Mouse (Mus musculus) T-helper 1 cell (primary cell): ENCODE measurements at regions not wholly inside any gene's neighbourhood (a gene's known extent, or its start where the extent isn't known, plus 50 kb on each side); places are given as distances from the start of the nearest gene placed in this dataset.

Experiments
- in situ Hi-C: fragments of 300-600 bp; cut with MboI, MseI; formaldehyde crosslinking; loops from one replicate; pipeline ENCODE4 v1.15.1; 2025; ENCODE audit warnings: high pct_unique_total_duplicates

GRCm38 (mm10) chr12:16191803-16192389 lies 375.2 kb upstream of the Trib2 start:
- in situ Hi-C loops: no loop called here

GRCm38 (mm10) chr12:16190706-16191105 lies 374.0 kb upstream of the Trib2 start:
- in situ Hi-C loops: no loop called here

- in situ Hi-C loops: no loop called here
Measured at GRCm38 (mm10) chr12:16189441-16189840, 372.7 kb upstream of the Trib2 start.

GRCm38 (mm10) chr12:16185976-16186515 lies 369.3 kb upstream of the Trib2 start:
- in situ Hi-C loops: no loop called here

GRCm38 (mm10) chr12:16185431-16185923 lies 368.8 kb upstream of the Trib2 start:
- in situ Hi-C loops: no loop called here

- in situ Hi-C loops: no loop called here
Measured at GRCm38 (mm10) chr12:16183055-16183454, 366.3 kb upstream of the Trib2 start.

- in situ Hi-C loops: no loop called here
Measured at GRCm38 (mm10) chr12:16181599-16181998, 364.9 kb upstream of the Trib2 start.

- in situ Hi-C loops: no loop called here
Measured at GRCm38 (mm10) chr12:16179897-16180296, 363.2 kb upstream of the Trib2 start.

GRCm38 (mm10) chr12:16176326-16176725 lies 359.6 kb upstream of the Trib2 start:
- in situ Hi-C loops: no loop called here

- in situ Hi-C loops: loop anchor here (5.0 kb wide), 2 partner anchors 165 to 355 kb away; partner anchors contain the start of gene Trib2
Measured at GRCm38 (mm10) chr12:16172176-16172575, 355.5 kb upstream of the Trib2 start.

- in situ Hi-C loops: loop anchor here (5.0 kb wide), 2 partner anchors 164 to 354 kb away; partner anchors contain the start of gene Trib2
Measured at GRCm38 (mm10) chr12:16171636-16172035, 354.9 kb upstream of the Trib2 start.

GRCm38 (mm10) chr12:16169781-16170535 lies 353.2 kb upstream of the Trib2 start:
- in situ Hi-C loops: loop anchor here (5.0 kb wide), 2 partner anchors 163 to 353 kb away; partner anchors contain the start of gene Trib2

GRCm38 (mm10) chr12:16167793-16168343 lies 351.1 kb upstream of the Trib2 start:
- in situ Hi-C loops: no loop called here

- in situ Hi-C loops: no loop called here
Measured at GRCm38 (mm10) chr12:16165126-16165525, 348.4 kb upstream of the Trib2 start.

GRCm38 (mm10) chr12:16161947-16162346 lies 345.2 kb upstream of the Trib2 start:
- in situ Hi-C loops: no loop called here

GRCm38 (mm10) chr12:16157896-16158295 lies 341.2 kb upstream of the Trib2 start:
- in situ Hi-C loops: loop anchor here (10.0 kb wide), 1 partner anchor 767 kb away; no protein-coding TSS in a partner anchor

GRCm38 (mm10) chr12:16155791-16156558 lies 339.3 kb upstream of the Trib2 start:
- in situ Hi-C loops: loop anchor here (10.0 kb wide), 1 partner anchor 769 kb away; no protein-coding TSS in a partner anchor

- in situ Hi-C loops: loop anchor here (10.0 kb wide), 1 partner anchor 771 kb away; no protein-coding TSS in a partner anchor
Measured at GRCm38 (mm10) chr12:16154256-16154655, 337.5 kb upstream of the Trib2 start.

- in situ Hi-C loops: loop anchor here (10.0 kb wide), 1 partner anchor 773 kb away; no protein-coding TSS in a partner anchor
Measured at GRCm38 (mm10) chr12:16152108-16152507, 335.4 kb upstream of the Trib2 start.

GRCm38 (mm10) chr12:16151170-16151702 lies 334.5 kb upstream of the Trib2 start:
- in situ Hi-C loops: loop anchor here (10.0 kb wide), 1 partner anchor 774 kb away; no protein-coding TSS in a partner anchor

GRCm38 (mm10) chr12:16146919-16147318 lies 330.2 kb upstream of the Trib2 start:
- in situ Hi-C loops: loop anchor here (5.0 kb wide), 1 partner anchor 50 kb away; no protein-coding TSS in a partner anchor
